Mouse (Mus musculus) testis, adult 2 months (tissue): ENCODE data around the gene Tcta.

Experiments used
- CTCF ChIP-seq: fragments of 200-500 bp; IDR thresholded peaks from 2 replicates; pipeline ENCODE4 v1.5.1; 2012; ENCODE audit warnings: low read depth, mild to moderate bottlenecking, inconsistent platforms, low read length, moderate library complexity; ENCODE audit not compliant: control insufficient read depth, insufficient read depth, insufficient replicate concordance
- POLR2A ChIP-seq: fragments of 200-500 bp; IDR thresholded peaks from 2 replicates; pipeline ENCODE4 v1.6.1; 2012; ENCODE audit warnings: low read depth, mild to moderate bottlenecking, inconsistent platforms, low read length, moderate library complexity; ENCODE audit not compliant: control insufficient read depth

- peak; percentile 87 for TF ChIP-seq POLR2A
- no peak for TF ChIP-seq CTCF
Observed at GRCm38 (mm10) chr9:108347540-108348289, 41.8 kb upstream of the Tcta start, which contains the start of gene Usp4.
